Mouse (Mus musculus) heart, embryonic 11.5 days (tissue): ENCODE results near the gene Pced1b. TPM values are rescaled to one million over a fixed set of nuclear protein-coding genes. Genes with fewer than 3 reads are reported as not detected.
"Not testable (repeated sequence)": the region's sequence is repeated elsewhere in the genome, so short reads cannot be mapped to it uniquely, and the experiment has no call there.

Experiments used
- ATAC-seq: fragments of 200-750 bp; cut with Nextera tagmentation; replicated peaks from 2 replicates; pipeline ENCODE4 v1.8.0; 2017; ENCODE audit warnings: moderate library complexity; ENCODE audit not compliant: insufficient number of reproducible peaks, low FRiP score, low TSS enrichment
- H3K27ac ChIP-seq: fragments of 300-500 bp; sonication (generic); 2 replicates; pipeline ENCODE4 v1.5.1; 2014; ENCODE audit warnings: mild to moderate bottlenecking, low read depth, low read length
- H3K27me3 ChIP-seq: fragments of 300-500 bp; sonication (generic); 2 replicates; pipeline ENCODE4 v1.6.1; 2014; ENCODE audit warnings: mild to moderate bottlenecking, low read length, mixed read lengths; ENCODE audit not compliant: control insufficient read depth, insufficient read depth
- H3K36me3 ChIP-seq: fragments of 300-500 bp; sonication (generic); 2 replicates; pipeline ENCODE4 v1.6.1; 2014; ENCODE audit warnings: mild to moderate bottlenecking, low read length, moderate library complexity, mixed read lengths; ENCODE audit not compliant: control insufficient read depth, insufficient read depth
- H3K4me1 ChIP-seq: fragments of 300-500 bp; sonication (generic); 2 replicates; pipeline ENCODE4 v1.6.1; 2014; ENCODE audit warnings: low read length; ENCODE audit not compliant: control insufficient read depth, insufficient read depth
- H3K4me2 ChIP-seq: fragments of 300-500 bp; sonication (generic); 2 replicates; pipeline ENCODE4 v1.6.1; 2014; ENCODE audit warnings: mild to moderate bottlenecking, moderate library complexity
- H3K4me3 ChIP-seq: fragments of 300-500 bp; sonication (generic); 2 replicates; pipeline ENCODE4 v1.5.1; 2014; ENCODE audit warnings: low read depth, low read length
- H3K9ac ChIP-seq: fragments of 300-500 bp; sonication (generic); 2 replicates; pipeline ENCODE4 v1.6.1; 2014; ENCODE audit warnings: mild to moderate bottlenecking, low read depth, low read length, moderate library complexity
- H3K9me3 ChIP-seq: fragments of 300-500 bp; sonication (generic); replicated peaks from 2 replicates; pipeline ENCODE4 v1.6.1; 2016; ENCODE audit warnings: low read length; ENCODE audit not compliant: control insufficient read depth
- WGBS: fragments of 180-500 bp; shearing (Covaris S2); extraction: QIAGEN DNeasy Blood & Tissue Kit; methylation state at CpG from one replicate; pipeline ENCODE4 v1.1.7; 2014; ENCODE audit not compliant: insufficient replicate concordance; 5-methylcytosine and 5-hydroxymethylcytosine counted together
- polyA plus RNA-seq: library from polyadenylated mRNA; unstranded; fragments of >200 nt; fragmentation: Nextera tagmentation; extraction: Ambion mirVana; gene quantifications from 2 replicates; pipeline ENCODE4 v1.2.1, GENCODE M21; 2014

Gene Pced1b
- polyA plus RNA-seq, 1 experiment from 2014 or later = 3.4 TPM

- ATAC-seq, H3K4me3 ChIP-seq, H3K36me3 ChIP-seq, H3K9ac ChIP-seq, H3K27me3 ChIP-seq, H3K9me3 ChIP-seq, H3K4me2 ChIP-seq, H3K27ac ChIP-seq: not testable (repeated sequence)
- WGBS = 50% methylated on average over 3 of the region's 3 CpGs
- H3K4me1 ChIP-seq = peaks cover 16% of the 10 kb centered on the region
Measured at GRCm38 (mm10) chr15:97372043-97372442, 125.1 kb downstream of the Pced1b start.

GRCm38 (mm10) chr15:97372611-97373131 is 125.8 kb downstream of the Pced1b start:
- no peak overlapping the region for H3K4me3 ChIP-seq
- H3K4me1 ChIP-seq = peaks cover 19% of the 10 kb centered on the region
- H3K27me3 ChIP-seq = no peaks in the 10 kb centered on the region
- H3K9me3 ChIP-seq = no peaks in the 10 kb centered on the region
- no peak overlapping the region for H3K9ac ChIP-seq
- no peak overlapping the region for H3K4me2 ChIP-seq
- ATAC-seq = no peak
- no peak overlapping the region for H3K27ac ChIP-seq
- WGBS = 49% methylated on average over 6 of the region's 6 CpGs
- no peaks in the 10 kb centered on the region for H3K36me3 ChIP-seq

- H3K27ac ChIP-seq = 0 out of 2 replicates have a peak overlapping the region, but pooled peaks have one; percentile 35
- peak overlapping the region; percentile 75 for H3K4me2 ChIP-seq
- peak overlapping the region; percentile 63 for H3K9ac ChIP-seq
- no peaks in the 10 kb centered on the region for H3K36me3 ChIP-seq
- no peaks in the 10 kb centered on the region for H3K9me3 ChIP-seq
- no peak for ATAC-seq
- 7% methylated on average over 24 of the region's 25 CpGs for WGBS
- peak overlapping the region; percentile 34 for H3K4me3 ChIP-seq
- peaks cover 19% of the 10 kb centered on the region for H3K4me1 ChIP-seq
- no peaks in the 10 kb centered on the region for H3K27me3 ChIP-seq
Measured at GRCm38 (mm10) chr15:97373203-97374084, 126.5 kb downstream of the Pced1b start.

DNA sequence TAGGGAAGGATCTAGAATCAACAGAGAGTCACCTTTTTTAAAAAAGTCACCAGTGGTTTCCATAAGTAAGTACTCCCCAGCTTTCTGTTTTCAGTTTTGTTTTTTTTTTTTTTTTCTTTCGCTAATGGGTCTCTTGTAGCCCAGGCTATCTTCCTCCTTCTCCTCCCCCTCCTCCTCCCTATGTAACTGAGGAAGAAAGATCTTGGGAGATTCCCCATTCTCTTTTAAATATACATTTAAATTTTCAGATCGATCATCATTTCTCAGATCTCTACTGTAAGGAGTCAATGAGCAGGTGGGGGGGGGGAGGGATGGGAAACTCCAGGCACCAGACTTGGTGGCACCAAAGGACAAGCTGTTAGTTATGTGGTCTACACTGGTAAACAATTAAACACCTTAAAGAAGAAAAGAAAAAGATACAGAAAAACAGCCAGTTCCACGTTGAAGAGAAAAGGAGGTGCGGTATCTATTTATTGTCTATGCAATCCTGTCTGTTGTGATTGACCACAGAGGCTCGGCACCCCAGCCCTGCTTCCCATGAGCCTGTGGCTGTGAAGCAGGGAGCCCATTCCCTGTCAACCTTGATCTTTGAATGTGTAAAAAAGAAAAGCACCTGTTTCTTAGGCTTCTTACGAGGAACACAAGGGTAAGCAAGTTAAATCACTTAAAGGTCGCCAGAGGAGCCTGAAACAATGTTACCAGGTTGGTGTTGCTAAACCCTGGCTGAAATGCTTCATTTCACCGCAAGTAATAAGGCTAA is 127.4 kb downstream of the Pced1b start:
- Histone ChIP-seq H3K27ac (no peak overlapping the region), H3K27me3 (no peaks in the 10 kb centered on the region), H3K9me3 (no peaks in the 10 kb centered on the region), H3K4me1 (peaks cover 19% of the 10 kb centered on the region), H3K36me3 (no peaks in the 10 kb centered on the region), H3K9ac (no peak overlapping the region), H3K4me2 (peak overlapping the region; percentile 75), H3K4me3 (no peak overlapping the region; the same call in 1 of the 2 replicates)
- no peak for ATAC-seq
- WGBS = 52% methylated on average over 8 of the region's 8 CpGs

GRCm38 (mm10) chr15:97374845-97375720 is 128.2 kb downstream of the Pced1b start:
- Histone ChIP-seq H3K4me2 (no peak overlapping the region), H3K27ac (no peak overlapping the region), H3K9me3 (no peaks in the 10 kb centered on the region), H3K27me3 (no peaks in the 10 kb centered on the region), H3K9ac (no peak overlapping the region), H3K4me1 (peaks cover 23% of the 10 kb centered on the region), H3K4me3 (no peak overlapping the region), H3K36me3 (no peaks in the 10 kb centered on the region)
- ATAC-seq = no peak
- 78% methylated on average over 15 of the region's 15 CpGs for WGBS

DNA sequence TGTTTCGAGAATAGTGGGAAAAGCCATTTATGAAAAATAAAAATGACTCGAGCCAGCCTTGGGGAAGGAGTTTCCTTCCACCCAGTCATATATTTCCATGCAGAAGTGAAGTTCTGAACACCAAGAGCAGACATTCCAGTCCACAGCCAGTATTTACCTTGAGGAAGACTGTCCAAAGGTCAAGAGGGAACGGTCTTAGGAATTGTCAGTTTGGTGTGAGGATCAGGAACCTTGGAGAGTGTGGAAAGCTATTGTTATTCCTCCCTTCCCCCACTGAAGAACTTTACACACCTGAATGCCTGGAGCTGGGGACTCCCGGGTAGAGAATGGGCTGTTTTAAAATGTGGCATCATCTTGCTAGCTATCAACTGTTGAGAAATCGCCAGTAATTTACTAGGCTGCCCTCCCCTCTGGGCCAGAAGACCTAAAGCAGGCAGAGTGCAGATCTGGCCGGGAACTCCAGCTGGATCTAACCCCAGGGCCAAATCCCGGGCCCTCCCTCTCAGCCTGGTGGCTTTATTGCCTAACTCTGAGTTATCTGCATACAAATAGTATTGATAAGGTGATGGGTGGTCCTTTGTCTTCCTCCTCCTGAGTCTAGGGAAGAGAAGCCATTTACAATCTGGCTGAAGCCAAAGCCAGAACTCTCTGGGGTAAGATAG is 129.3 kb downstream of the Pced1b start:
- Histone ChIP-seq H3K9ac (no peak overlapping the region), H3K27me3 (no peaks in the 10 kb centered on the region), H3K4me2 (peak overlapping the region; percentile 57), H3K4me3 (peak overlapping the region; percentile 40), H3K36me3 (no peaks in the 10 kb centered on the region), H3K27ac (peak overlapping the region; percentile 7; the same call in 1 of the 2 replicates), H3K4me1 (peaks cover 23% of the 10 kb centered on the region), H3K9me3 (no peaks in the 10 kb centered on the region)
- ATAC-seq = no peak
- 37% methylated on average over 7 of the region's 7 CpGs for WGBS

- no peaks in the 10 kb centered on the region for H3K9me3 ChIP-seq
- peak overlapping the region; percentile 57 for H3K4me2 ChIP-seq
- ATAC-seq = peak; percentile 12; the same call in 1 of the 2 replicates
- no peaks in the 10 kb centered on the region for H3K27me3 ChIP-seq
- peak overlapping the region; percentile 69 for H3K9ac ChIP-seq
- 10% methylated on average over 19 of the region's 19 CpGs for WGBS
- peaks cover 23% of the 10 kb centered on the region for H3K4me1 ChIP-seq
- H3K27ac ChIP-seq = peak overlapping the region; percentile 7; the same call in 1 of the 2 replicates
- peak overlapping the region; percentile 40 for H3K4me3 ChIP-seq
- H3K36me3 ChIP-seq = no peaks in the 10 kb centered on the region
Measured at GRCm38 (mm10) chr15:97376792-97377222, 129.9 kb downstream of the Pced1b start.
